Mouse (Mus musculus): ENCODE measurements around the gene Fat3.

DNA sequence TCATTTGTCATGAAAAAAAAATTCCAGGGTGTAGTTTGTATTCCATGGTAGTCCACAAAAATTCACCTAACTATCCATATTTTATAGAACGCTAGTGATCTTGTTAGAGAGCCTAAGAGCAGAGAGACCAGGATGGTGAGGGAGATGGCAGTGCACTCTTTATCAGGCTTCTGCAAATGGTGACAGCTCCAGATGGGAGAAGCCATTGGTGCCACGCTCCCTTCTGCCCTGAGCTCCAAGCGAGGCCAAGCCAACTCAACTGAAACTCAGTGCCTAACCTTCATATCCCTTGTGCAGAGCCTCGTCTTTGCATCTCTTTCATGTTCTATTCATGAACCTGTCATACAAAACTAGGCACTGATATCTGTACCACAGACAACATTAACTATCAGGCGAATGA, 575.8 kb downstream of the Fat3 start:
- TF ChIP-seq CTCF (IDR thresholded peaks at IDR 0.05; ENCODE audit: control insufficient read depth, insufficient read depth, insufficient read length) (no peak), FOSL1 (IDR thresholded peaks at IDR 0.05; ENCODE audit: insufficient read depth, low read length, poor library complexity, severe bottlenecking) (no peak), MAX (IDR thresholded peaks at IDR 0.05) (no peak), CEBPB (IDR thresholded peaks at IDR 0.05; ENCODE audit: low read depth) (no peak)

All from C2C12 (cell line).